Mouse (Mus musculus) embryonic fibroblast, embryonic 13.5 days (primary cell): ENCODE data around the gene Lamtor4.

Source experiments
- CTCF ChIP-seq: IDR thresholded peaks from 2 replicates; pipeline ENCODE4 v1.5.1; 2011; ENCODE audit warnings: mild to moderate bottlenecking, control low read depth, low read length, moderate library complexity, borderline replicate concordance; ENCODE audit not compliant: insufficient read depth
- POLR2A ChIP-seq: IDR thresholded peaks from 2 replicates; pipeline ENCODE4 v1.6.1; 2011; ENCODE audit warnings: low read depth, mild to moderate bottlenecking, control low read depth, low read length, moderate library complexity

DNA sequence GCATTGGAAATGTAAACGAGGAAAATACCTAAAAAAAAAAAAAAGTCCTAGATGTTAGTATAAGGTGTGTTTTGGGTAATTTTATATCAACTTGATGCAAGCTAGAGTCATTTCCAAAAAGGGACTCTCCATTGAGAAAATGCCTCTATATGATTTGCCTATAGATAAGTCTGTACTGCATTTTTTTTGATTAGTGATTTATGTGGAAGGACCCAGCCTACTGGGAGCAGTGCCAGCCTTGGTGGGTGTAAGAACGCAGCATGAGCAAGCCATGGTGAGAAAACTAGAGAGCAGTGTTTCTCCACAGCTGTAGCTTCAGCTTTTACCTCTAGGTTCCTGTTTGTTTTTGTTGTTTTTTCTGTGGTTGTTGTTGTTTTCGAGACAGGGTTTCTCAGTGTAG is 32.0 kb upstream of the Lamtor4 start:
- TF ChIP-seq CTCF: no peak
- TF ChIP-seq POLR2A: no peak
